Mouse (Mus musculus): ENCODE measurements at regions not wholly inside any gene's neighbourhood (a gene's known extent, or its start where the extent isn't known, plus 50 kb on each side); places are given as distances from the start of the nearest gene placed in this dataset.

GRCm38 (mm10) chr15:64581046-64581445 lies 236.4 kb upstream of the Gm21798 start:
- no peak for TF ChIP-seq CTCF (IDR thresholded peaks at IDR 0.05; ENCODE audit: low read depth)
- no peak for TF ChIP-seq EP300 (IDR thresholded peaks at IDR 0.05; ENCODE audit: low read depth)
